Mouse (Mus musculus): Measurements from ENCODE around the gene Abhd16b.

- TF ChIP-seq POLR2A (IDR thresholded peaks at IDR 0.05; ENCODE audit: low read depth, low read length) = no peak
- TF ChIP-seq CTCF (conservative IDR thresholded peaks at IDR 0.05; ENCODE audit: insufficient read depth, insufficient read length, low read depth, low read length) = no peak
These were observed 27.6 kb upstream of the Abhd16b start for GRCm38 (mm10) chr2:181465423-181465822.

Measured in kidney, adult 2 months (tissue).